In the genomic region with DNA sequence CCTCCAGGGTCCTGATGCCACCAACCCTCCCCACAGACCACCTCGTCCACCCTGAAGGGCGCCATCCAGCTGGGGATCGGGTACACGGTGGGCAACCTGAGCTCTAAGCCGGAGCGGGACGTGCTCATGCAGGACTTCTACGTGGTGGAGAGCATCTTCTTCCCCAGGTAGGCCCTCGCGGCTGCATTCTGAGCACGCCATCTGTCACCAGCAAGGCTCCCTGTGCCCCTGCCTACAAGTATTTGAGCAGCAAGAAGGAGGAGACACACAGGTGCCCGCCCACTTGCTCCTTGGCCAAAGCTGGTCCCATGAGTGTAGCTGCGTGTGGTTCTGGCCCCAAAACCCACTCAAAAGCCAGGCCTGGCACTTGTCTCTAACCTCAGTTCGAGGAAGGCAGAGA, we compare ENCODE assay signal across 22 mouse cellular contexts. TPM values are rescaled to one million over a fixed set of nuclear protein-coding genes. Genes with fewer than 3 reads are reported as not detected.
DNase-seq lines count a peak whose midpoint lies in the region; ATAC-seq and TF ChIP-seq lines count a peak whose summit lies in the region.
"Had no signal": no experiment of that assay in that cellular context is flagged by ENCODE, and none has a peak within 500 bp of the region (broad histone marks: within the 10 kb centered on the region; RNA-seq: fewer than 3 reads in every experiment).

No protein-coding gene starts in this region.

- no peak for TF ChIP-seq POLR2A in cerebellum, adult 2 months (IDR thresholded peaks at IDR 0.05; ENCODE audit: borderline replicate concordance, insufficient read depth, low read length)

- no peak overlapping the region for H3K4me2 ChIP-seq in hindbrain, embryonic 11.5 days (replicated peaks; ENCODE audit: low read depth, low read length)
- H3K4me2 ChIP-seq: heart, embryonic 12.5 days; hindbrain, embryonic 13.5 days had no signal

- ATAC-seq in hindbrain, embryonic 11.5 days (ENCODE audit: low FRiP score) = no peak
- ATAC-seq: activated CD4-positive, CD25-positive, alpha-beta regulatory T cell, adult 4 months; Patski had no signal

- DNase-seq in cerebellum, adult 2 months = peak; percentile 73
- DNase-seq in cerebellum, adult 8-10 months = no peak
- no peak for DNase-seq in left cerebral cortex, adult 2 months (ENCODE audit: extremely low spot score in 1 of 2, low spot score in 2 of 2)
- DNase-seq in left cerebral cortex, adult 11 months (ENCODE audit: low spot score) = no peak
- DNase-seq in brain, adult 2 months (ENCODE audit: low read depth, low spot score) = peak; percentile 77
- peak; percentile 59 to 70 for DNase-seq in cerebellum, postnatal 14 days
- DNase-seq in hindbrain, embryonic 11.5 days (ENCODE audit: low spot score) = no peak
- DNase-seq in kidney, adult 18-20 months = no peak
- DNase-seq: adrenal gland, postnatal 14 days; gastrocnemius, adult 2 months; gastrocnemius, postnatal 25 days; kidney, adult 2 months had no signal

- intact Hi-C loops in left cerebral cortex, adult 2 months (cut with DNase I) = loop anchor here (1.0 kb wide), 1 partner anchor 16 kb away; no protein-coding TSS in a partner anchor

- peaks cover 18% of the 10 kb centered on the region for H3K36me3 ChIP-seq in hindbrain, embryonic 11.5 days (ENCODE audit: control insufficient read depth, insufficient read depth, low read length)

- peaks cover 61% of the 10 kb centered on the region for H3K4me1 ChIP-seq in cerebellum, adult 2 months (ENCODE audit: control insufficient read depth, insufficient read depth, low read length)
- H3K4me1 ChIP-seq in hindbrain, embryonic 11.5 days (replicated peaks; ENCODE audit: control insufficient read depth, insufficient read depth, low read length) = no peaks in the 10 kb centered on the region

- no peak for TF ChIP-seq CTCF in cerebellum, adult 2 months (IDR thresholded peaks at IDR 0.05; ENCODE audit: borderline replicate concordance, insufficient read depth, low read depth, low read length)
- TF ChIP-seq CTCF in left cerebral cortex, adult 2 months (IDR thresholded peaks at IDR 0.05) = no peak

- no peaks in the 10 kb centered on the region for H3K27me3 ChIP-seq in cerebellum, adult 2 months (ENCODE audit: control insufficient read depth, insufficient read depth, low read length)
- H3K27me3 ChIP-seq in hindbrain, embryonic 11.5 days (ENCODE audit: control insufficient read depth, insufficient read depth, low read length) = no peaks in the 10 kb centered on the region
- H3K27me3 ChIP-seq: CH12.LX; heart, embryonic 12.5 days; hindbrain, embryonic 13.5 days; Patski had no signal

- H3K27ac ChIP-seq in cerebellum, adult 2 months (ENCODE audit: insufficient read depth, low read length) = peak overlapping the region; percentile 65; the same call in 1 of the 2 replicates
- H3K27ac ChIP-seq in left cerebral cortex, adult 2 months = peak overlapping the region; percentile 81
- H3K27ac ChIP-seq in hindbrain, embryonic 11.5 days (ENCODE audit: low read depth, low read length) = no peak overlapping the region; the same call in 1 of the 2 replicates
- H3K27ac ChIP-seq: embryonic facial prominence, embryonic 10.5 days; gastrocnemius, adult 2 months; hindbrain, embryonic 13.5 days; hindbrain, postnatal 0 days had no signal

- no peaks in the 10 kb centered on the region for H3K9me3 ChIP-seq in hindbrain, embryonic 11.5 days (ENCODE audit: control insufficient read depth, low read length)
- H3K9me3 ChIP-seq: embryonic facial prominence, embryonic 10.5 days; heart, embryonic 12.5 days; hindbrain, embryonic 13.5 days had no signal

- no peak overlapping the region for H3K4me3 ChIP-seq in cerebellum, adult 2 months (replicated peaks; ENCODE audit: insufficient read depth, low read depth, low read length)
- H3K4me3 ChIP-seq in left cerebral cortex, adult 2 months = no peak overlapping the region
- H3K4me3 ChIP-seq in hindbrain, embryonic 11.5 days (ENCODE audit: low read depth, low read length) = no peak overlapping the region
- H3K4me3 ChIP-seq: embryonic facial prominence, embryonic 10.5 days; gastrocnemius, adult 2 months; heart, embryonic 12.5 days; hindbrain, embryonic 13.5 days had no signal

- H3K9ac ChIP-seq in hindbrain, embryonic 11.5 days (ENCODE audit: low read depth, low read length) = no peak overlapping the region
- H3K9ac ChIP-seq: hindbrain, embryonic 13.5 days had no signal

- WGBS in cerebellum, adult 2 months = 21% methylated on average over 14 of the region's 14 CpGs
- WGBS in hindbrain, embryonic 11.5 days = 94% methylated on average over 14 of the region's 14 CpGs

RNA-seq across cellular contexts. Expression of a gene that starts 12.9 kb away (rescaled TPM):
- 288 and 314 TPM in 2 replicates for polyA plus RNA-seq in cerebellum, adult 2 months (2012; rRNA removed)
- 100 to 1,000 TPM; 431 TPM for total RNA-seq in left cerebral cortex, adult 2 months (2021)
- polyA plus RNA-seq in hindbrain, embryonic 11.5 days (2014; fragmentation: Nextera tagmentation; extraction: Ambion mirVana) = 46.3 and 47.0 TPM in 2 replicates

RNA-seq across cellular contexts. Expression of a gene that starts 14.3 kb away (rescaled TPM):
- 0.51 and 1.2 TPM in 2 replicates for polyA plus RNA-seq in cerebellum, adult 2 months (2012; rRNA removed)
- total RNA-seq in left cerebral cortex, adult 2 months (2021) = under 1 TPM; 0.26 to 0.45 TPM
- polyA plus RNA-seq in hindbrain, embryonic 11.5 days (2014; fragmentation: Nextera tagmentation; extraction: Ambion mirVana) = 3.8 and 3.9 TPM in 2 replicates
- total RNA-seq: gastrocnemius, adult 2 months; gastrocnemius, postnatal 25 days; heart, postnatal 25 days had no signal

RNA-seq across cellular contexts. Expression of a gene that starts 15.2 kb away (rescaled TPM):
- 36.3 and 36.9 TPM in 2 replicates for polyA plus RNA-seq in cerebellum, adult 2 months (2012; rRNA removed)
- 10 to 100 TPM; 31.3 to 31.8 TPM for total RNA-seq in left cerebral cortex, adult 2 months (2021)
- polyA plus RNA-seq in hindbrain, embryonic 11.5 days (2014; fragmentation: Nextera tagmentation; extraction: Ambion mirVana) = 26.0 and 28.9 TPM in 2 replicates

RNA-seq across cellular contexts. Expression of a gene that starts 22.9 kb away (rescaled TPM):
- 2.2 and 3.2 TPM in 2 replicates for polyA plus RNA-seq in cerebellum, adult 2 months (2012; rRNA removed)
- total RNA-seq in left cerebral cortex, adult 2 months (2021) = under 1 TPM; 0.70 to 0.82 TPM
- polyA plus RNA-seq in hindbrain, embryonic 11.5 days (2014; fragmentation: Nextera tagmentation; extraction: Ambion mirVana) = 2.3 TPM in 2 replicates
- total RNA-seq: granulocyte monocyte progenitor cell, adult 5-6 weeks had no signal
- polyA plus RNA-seq: Patski had no signal

RNA-seq across cellular contexts. Expression of a gene that starts 37.4 kb away (rescaled TPM):
- polyA plus RNA-seq in cerebellum, adult 2 months (2012; rRNA removed) = 0.97 and 1.0 TPM in 2 replicates
- total RNA-seq in left cerebral cortex, adult 2 months (2021) = 1 to 10 TPM; 1.7 to 2.1 TPM
- polyA plus RNA-seq in hindbrain, embryonic 11.5 days (2014; fragmentation: Nextera tagmentation; extraction: Ambion mirVana) = not detected in 2 replicates
- total RNA-seq: granulocyte monocyte progenitor cell, adult 5-6 weeks had no signal
- polyA plus RNA-seq: activated CD4-positive, CD25-positive, alpha-beta regulatory T cell, adult 4 months; embryonic facial prominence, embryonic 10.5 days; forebrain, embryonic 14.5 days; heart, embryonic 12.5 days; hindbrain, embryonic 13.5 days; hindbrain, postnatal 0 days had no signal

Comparison
In these comparisons a context has a peak if more than half of its experiments do, and no peak if none do; other contexts are left out.
1. DNase-seq: peak in cerebellum, adult 2 months (2 of 2), brain, adult 2 months (single experiment) and cerebellum, postnatal 14 days (2 of 2); none in cerebellum, adult 8-10 months (single experiment), left cerebral cortex, adult 2 months (0 of 2), left cerebral cortex, adult 11 months (single experiment), hindbrain, embryonic 11.5 days (single experiment) and kidney, adult 18-20 months (single experiment).